Mouse (Mus musculus) kidney, embryonic 16.5 days (tissue): ENCODE results near the gene Gm30191. TPM values are rescaled to one million over a fixed set of nuclear protein-coding genes. Genes with fewer than 3 reads are reported as not detected.
A peak's percentile ranks its signal among the peaks of the same experiment; 100 is the strongest.

Source experiments
- ATAC-seq: fragments of 200-750 bp; cut with Nextera tagmentation; 2 replicates; pipeline ENCODE4 v1.8.0; 2017; ENCODE audit warnings: moderate TSS enrichment; ENCODE audit not compliant: low FRiP score, low TSS enrichment
- H3K27ac ChIP-seq: fragments of 300-500 bp; sonication (generic); 2 replicates; pipeline ENCODE4 v1.5.1; 2014; ENCODE audit warnings: low read length
- H3K27me3 ChIP-seq: fragments of 300-500 bp; sonication (generic); 2 replicates; pipeline ENCODE4 v1.6.1; 2014; ENCODE audit warnings: low read length, control low read depth, mixed read lengths; ENCODE audit not compliant: insufficient read depth
- H3K36me3 ChIP-seq: fragments of 300-500 bp; sonication (generic); 2 replicates; pipeline ENCODE4 v1.6.1; 2014; ENCODE audit warnings: low read length, control low read depth, mixed read lengths; ENCODE audit not compliant: insufficient read depth
- H3K4me1 ChIP-seq: fragments of 300-500 bp; sonication (generic); 2 replicates; pipeline ENCODE4 v1.6.1; 2014; ENCODE audit warnings: low read length, control low read depth, mixed read lengths; ENCODE audit not compliant: insufficient read depth
- H3K4me2 ChIP-seq: fragments of 300-500 bp; sonication (generic); replicated peaks from 2 replicates; pipeline ENCODE4 v1.6.1; 2014; ENCODE audit warnings: low read depth, low read length
- H3K4me3 ChIP-seq: fragments of 300-500 bp; sonication (generic); 2 replicates; pipeline ENCODE4 v1.5.1; 2014; ENCODE audit warnings: mild to moderate bottlenecking, low read length
- H3K9ac ChIP-seq: fragments of 300-500 bp; sonication (generic); replicated peaks from 2 replicates; pipeline ENCODE4 v1.6.1; 2014; ENCODE audit warnings: low read length
- H3K9me3 ChIP-seq: fragments of 300-500 bp; sonication (generic); 2 replicates; pipeline ENCODE4 v1.6.1; 2016; ENCODE audit warnings: low read length, control low read depth
- WGBS: fragments of 180-500 bp; shearing (Covaris S2); extraction: QIAGEN DNeasy Blood & Tissue Kit; methylation state at CpG from one replicate; pipeline ENCODE4 v1.1.7; 2014; 5-methylcytosine and 5-hydroxymethylcytosine counted together
- polyA plus RNA-seq: library from polyadenylated mRNA; unstranded; fragments of >200 nt; fragmentation: Nextera tagmentation; extraction: Ambion mirVana; gene quantifications from 2 replicates; pipeline ENCODE4 v1.2.1, GENCODE M21; 2015

Gene Gm30191
- polyA plus RNA-seq, 1 experiment from 2014 or later: not detected

DNA sequence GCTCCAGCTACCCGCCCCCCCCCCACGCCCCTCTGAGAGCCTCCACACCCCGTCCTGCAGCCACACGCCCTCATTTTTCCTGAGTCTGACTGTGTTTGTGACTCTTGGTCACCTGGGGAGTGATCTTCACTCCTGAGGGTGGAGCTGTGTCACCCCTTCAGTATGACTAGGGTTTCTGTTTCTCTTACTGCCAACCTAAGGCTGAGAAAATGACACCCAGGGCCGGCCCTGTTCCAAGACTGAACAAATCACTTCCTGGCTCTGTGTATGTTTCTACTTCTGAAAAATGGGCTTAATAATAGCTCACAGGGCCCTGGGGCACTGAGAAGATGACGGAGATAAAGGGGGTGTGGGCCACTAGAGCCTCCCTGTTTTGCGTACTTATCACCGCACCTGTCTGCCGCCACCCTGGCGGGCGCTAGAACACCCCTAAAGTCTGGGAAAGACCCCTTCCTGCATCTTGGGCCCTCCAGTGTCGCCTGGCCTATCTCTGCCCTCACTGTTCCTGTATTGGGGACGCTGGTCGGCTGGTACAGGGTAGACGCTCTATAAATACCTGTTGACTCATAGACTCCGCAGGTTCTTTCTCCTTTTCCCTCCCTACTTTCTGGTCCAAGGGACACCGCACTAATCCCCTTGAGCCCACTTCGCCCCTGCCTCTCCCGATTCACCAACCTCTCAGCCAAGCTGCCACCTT lies 9.0 kb upstream of the Gm30191 start:
- Histone ChIP-seq H3K4me2 (peak overlapping the region; percentile 55), H3K27me3 (peaks cover 4% of the 10 kb centered on the region; the same call in 1 of the 2 replicates), H3K36me3 (no peaks in the 10 kb centered on the region), H3K4me3 (peak overlapping the region; percentile 43), H3K4me1 (peaks cover 18% of the 10 kb centered on the region), H3K9me3 (no peaks in the 10 kb centered on the region), H3K27ac (peak overlapping the region; percentile 55), H3K9ac (peak overlapping the region; percentile 62)
- ATAC-seq: peak; percentile 47
- whole genome bisulfite sequencing: 27% methylated on average over 19 of the region's 19 CpGs

DNA sequence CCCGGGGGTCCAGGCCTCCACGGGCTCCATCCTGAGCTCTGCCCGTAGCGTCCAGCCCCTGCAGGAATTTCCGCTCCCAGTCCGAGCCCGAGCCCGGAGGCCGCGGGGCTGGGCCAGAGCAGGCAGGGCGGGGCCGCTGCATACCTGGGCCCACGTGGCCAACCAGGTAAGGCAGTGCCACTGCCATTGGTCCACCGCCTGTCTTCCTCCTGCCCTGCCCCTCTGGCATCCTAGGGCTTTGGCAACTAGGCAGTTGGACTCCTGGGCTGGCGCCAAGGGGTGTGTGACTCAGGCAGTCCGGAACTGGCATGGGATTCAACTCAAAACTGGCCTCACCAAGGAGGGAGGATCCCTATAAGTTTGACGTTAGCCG lies 8.5 kb upstream of the Gm30191 start, which contains the start of gene Cnksr1:
Gene Cnksr1, minus strand, starts transcription at position 121 of the 373 bp plus-strand sequence.
- peak within 1 kb of the TSS; percentile 62 for H3K9ac ChIP-seq
- no peaks in the 10 kb centered on the region for H3K9me3 ChIP-seq
- H3K27ac ChIP-seq: peak within 1 kb of the TSS; percentile 55
- ATAC-seq: peak; percentile 91
- H3K36me3 ChIP-seq: no peaks in the 10 kb centered on the region
- peaks cover 18% of the 10 kb centered on the region for H3K4me1 ChIP-seq
- H3K4me2 ChIP-seq: peak within 1 kb of the TSS; percentile 55
- peak within 1 kb of the TSS; percentile 43 for H3K4me3 ChIP-seq
- WGBS: under 1% methylated on average over 18 of the region's 18 CpGs
- peaks cover 4% of the 10 kb centered on the region; the same call in 1 of the 2 replicates for H3K27me3 ChIP-seq

DNA sequence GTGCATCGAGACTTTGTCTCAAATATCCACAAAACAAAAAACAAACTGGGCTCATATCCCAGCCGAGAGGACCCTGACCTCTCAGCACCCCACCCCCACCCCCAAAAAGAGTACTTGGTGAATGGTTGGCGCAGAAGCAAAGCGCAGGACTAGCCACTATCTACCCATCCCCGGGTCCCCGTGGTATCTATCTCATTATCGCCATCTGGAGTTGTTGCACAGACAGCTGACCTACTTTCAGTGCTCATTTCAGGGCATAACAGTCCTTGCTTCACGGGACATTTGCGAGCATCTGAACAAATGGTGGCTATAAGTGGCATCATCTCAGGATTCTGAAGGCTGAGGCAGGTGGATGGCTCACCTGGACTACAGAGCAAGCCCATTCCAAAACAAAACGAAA lies 8.0 kb upstream of the Gm30191 start:
- Histone ChIP-seq H3K27ac (no peak overlapping the region), H3K36me3 (0 out of 2 replicates have a peak, but pooled peaks cover 1% of the 10 kb centered on the region), H3K9me3 (no peaks in the 10 kb centered on the region), H3K4me3 (peak overlapping the region; percentile 43), H3K4me2 (peak overlapping the region; percentile 55), H3K4me1 (peaks cover 18% of the 10 kb centered on the region), H3K9ac (peak overlapping the region; percentile 62), H3K27me3 (peaks cover 4% of the 10 kb centered on the region; the same call in 1 of the 2 replicates)
- WGBS: 9% methylated on average over 10 of the region's 10 CpGs
- ATAC-seq: no peak

DNA sequence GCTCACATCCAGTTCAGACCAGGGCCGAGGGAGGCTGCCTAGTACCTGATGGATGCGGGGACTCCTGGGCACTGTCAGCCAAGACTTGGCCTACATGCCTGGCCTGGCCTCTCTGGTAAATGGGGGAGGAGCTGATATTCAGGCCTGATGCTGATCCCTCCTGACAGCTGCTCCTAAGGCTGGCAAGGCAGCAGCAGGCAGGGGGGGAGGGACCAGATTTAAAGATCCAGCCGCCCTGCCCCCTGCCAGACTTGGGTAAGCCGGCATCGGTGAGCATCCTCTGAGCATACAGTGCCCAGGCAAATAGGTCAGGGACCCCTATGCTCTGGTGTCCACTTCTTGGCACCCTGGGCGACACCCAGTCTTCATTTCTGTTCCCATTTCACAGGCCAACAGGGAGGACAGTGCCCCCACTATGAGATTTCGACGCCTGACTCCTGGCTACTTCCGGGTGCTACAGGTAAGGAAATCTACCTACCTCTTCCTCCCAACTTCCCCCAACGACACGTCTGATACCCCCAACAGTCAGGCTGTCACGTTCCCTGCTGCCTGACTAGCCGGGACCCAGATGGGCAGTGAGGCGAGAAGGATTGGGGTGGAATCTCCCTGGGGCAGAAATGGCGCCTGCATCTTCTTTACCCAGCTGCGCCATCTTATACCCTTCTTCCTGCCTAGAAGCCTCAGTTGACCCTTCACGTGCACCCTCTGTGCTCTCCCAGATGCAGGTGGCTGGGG lies 3.1 kb upstream of the Gm30191 start, which contains the start of gene E130218I03Rik:
Gene E130218I03Rik, plus strand, starts transcription at position 147 of the 735 bp plus-strand sequence.
- H3K4me2 ChIP-seq: peak within 1 kb of the TSS; percentile 95
- peaks cover 18% of the 10 kb centered on the region for H3K27me3 ChIP-seq
- peaks cover 19% of the 10 kb centered on the region for H3K4me1 ChIP-seq
- peak within 1 kb of the TSS; percentile 81 for H3K9ac ChIP-seq
- 0 out of 2 replicates have a peak, but pooled peaks cover 5% of the 10 kb centered on the region for H3K36me3 ChIP-seq
- H3K27ac ChIP-seq: no peak within 1 kb of the TSS
- WGBS: 91% methylated on average over 17 of the region's 17 CpGs
- no peak for ATAC-seq
- peak within 1 kb of the TSS; percentile 79; the same call in 1 of the 2 replicates for H3K4me3 ChIP-seq
- no peaks in the 10 kb centered on the region for H3K9me3 ChIP-seq

DNA sequence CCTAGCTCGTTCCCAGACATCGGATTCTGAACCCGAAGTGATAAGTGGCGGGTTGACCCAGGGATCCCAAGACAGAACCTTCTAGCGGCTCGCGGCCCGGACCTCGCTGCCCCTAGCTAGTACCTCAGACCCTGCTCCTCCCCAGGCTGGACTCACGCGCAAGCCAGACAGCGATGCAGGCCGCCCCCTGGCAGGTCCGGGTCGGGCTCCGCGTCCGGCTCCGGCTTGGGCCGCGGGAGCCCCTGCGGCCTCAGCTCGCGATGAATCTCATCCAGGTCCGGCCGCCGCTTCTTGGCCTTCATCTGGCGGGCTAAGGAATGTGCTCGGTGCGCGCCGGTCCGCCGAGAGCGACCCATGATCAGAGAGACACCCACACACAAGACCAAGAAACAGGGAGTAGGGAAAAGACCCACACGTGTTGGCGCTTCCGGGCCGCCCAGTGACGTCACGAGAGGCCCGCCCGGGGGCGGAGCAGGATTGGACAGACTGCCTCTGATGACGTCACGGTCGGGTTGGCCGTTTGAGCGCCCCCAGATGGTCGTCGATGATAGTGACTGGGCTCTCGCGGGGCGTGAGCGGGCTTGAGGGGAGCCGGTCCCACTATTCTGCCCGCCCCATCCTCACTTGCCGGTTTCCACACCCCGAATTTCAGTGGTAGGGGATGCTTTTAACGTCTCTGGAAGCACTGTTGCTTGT lies 1.4 kb upstream of the Gm30191 start, which contains the start of gene Zfp593:
Gene Zfp593, minus strand, starts transcription at position 445 of the 696 bp plus-strand sequence.
- peak; percentile 72 for ATAC-seq
- Histone ChIP-seq H3K9me3 (no peaks in the 10 kb centered on the region), H3K27ac (no peak within 1 kb of the TSS), H3K4me3 (peak within 1 kb of the TSS; percentile 79), H3K4me1 (peaks cover 27% of the 10 kb centered on the region), H3K36me3 (0 out of 2 replicates have a peak, but pooled peaks cover 5% of the 10 kb centered on the region), H3K4me2 (peak within 1 kb of the TSS; percentile 95), H3K27me3 (peaks cover 28% of the 10 kb centered on the region), H3K9ac (peak within 1 kb of the TSS; percentile 81)
- WGBS: under 1% methylated on average over 60 of the region's 60 CpGs

DNA sequence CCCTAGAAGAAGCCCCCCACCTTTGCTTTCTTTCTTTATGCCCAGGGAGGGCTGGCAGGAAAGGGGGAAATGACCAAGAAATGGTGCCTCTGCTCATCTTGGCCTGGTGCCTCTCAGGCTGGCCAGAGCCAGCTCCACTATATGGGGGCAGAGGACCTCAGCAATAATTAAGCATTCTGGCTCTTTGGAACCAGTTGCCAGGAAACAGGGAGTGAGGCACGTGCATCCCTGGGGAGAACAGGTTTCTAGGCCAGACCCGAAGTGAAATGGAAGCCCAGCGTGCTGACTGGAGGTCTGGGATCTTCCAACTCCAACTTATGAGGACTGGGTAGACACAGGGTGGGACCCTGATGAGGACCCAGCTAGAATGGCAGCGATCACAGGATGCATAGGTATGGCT lies 479 bp upstream of the Gm30191 start:
- Histone ChIP-seq H3K4me1 (peaks cover 36% of the 10 kb centered on the region), H3K4me2 (peak overlapping the region; percentile 95), H3K27me3 (peaks cover 38% of the 10 kb centered on the region), H3K36me3 (0 out of 2 replicates have a peak, but pooled peaks cover 5% of the 10 kb centered on the region), H3K27ac (no peak overlapping the region), H3K9me3 (no peaks in the 10 kb centered on the region), H3K9ac (no peak overlapping the region), H3K4me3 (no peak overlapping the region)
- 42% methylated on average over 4 of the region's 4 CpGs for WGBS
- ATAC-seq: no peak

DNA sequence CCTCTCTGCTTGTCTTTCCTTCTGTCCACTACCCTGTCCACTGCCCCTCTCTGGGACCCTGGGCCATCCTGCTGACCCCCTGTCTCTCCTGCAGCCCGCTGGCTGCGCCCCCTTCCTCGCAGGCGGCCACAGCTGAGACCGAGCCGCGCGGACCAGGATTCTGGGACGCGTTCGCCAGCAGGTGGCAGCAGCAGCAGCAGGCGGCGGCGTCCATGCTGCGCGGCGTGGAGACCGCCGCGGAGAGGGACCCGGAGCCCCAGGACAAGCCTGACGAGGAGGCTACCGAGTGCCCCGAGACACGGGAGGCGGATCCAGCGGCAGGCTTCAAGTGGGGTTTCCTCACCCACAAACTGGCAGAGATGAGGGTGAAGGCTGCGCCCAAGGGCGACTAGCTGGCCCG lies 2.9 kb downstream of the Gm30191 start:
- H3K9ac ChIP-seq: peak overlapping the region; percentile 58
- H3K36me3 ChIP-seq: no peaks in the 10 kb centered on the region
- peak overlapping the region; percentile 52 for H3K4me3 ChIP-seq
- H3K4me1 ChIP-seq: peaks cover 58% of the 10 kb centered on the region
- H3K9me3 ChIP-seq: no peaks in the 10 kb centered on the region
- peaks cover 65% of the 10 kb centered on the region for H3K27me3 ChIP-seq
- ATAC-seq: peak; percentile 21
- no peak overlapping the region for H3K27ac ChIP-seq
- peak overlapping the region; percentile 92 for H3K4me2 ChIP-seq
- under 1% methylated on average over 30 of the region's 30 CpGs for WGBS

DNA sequence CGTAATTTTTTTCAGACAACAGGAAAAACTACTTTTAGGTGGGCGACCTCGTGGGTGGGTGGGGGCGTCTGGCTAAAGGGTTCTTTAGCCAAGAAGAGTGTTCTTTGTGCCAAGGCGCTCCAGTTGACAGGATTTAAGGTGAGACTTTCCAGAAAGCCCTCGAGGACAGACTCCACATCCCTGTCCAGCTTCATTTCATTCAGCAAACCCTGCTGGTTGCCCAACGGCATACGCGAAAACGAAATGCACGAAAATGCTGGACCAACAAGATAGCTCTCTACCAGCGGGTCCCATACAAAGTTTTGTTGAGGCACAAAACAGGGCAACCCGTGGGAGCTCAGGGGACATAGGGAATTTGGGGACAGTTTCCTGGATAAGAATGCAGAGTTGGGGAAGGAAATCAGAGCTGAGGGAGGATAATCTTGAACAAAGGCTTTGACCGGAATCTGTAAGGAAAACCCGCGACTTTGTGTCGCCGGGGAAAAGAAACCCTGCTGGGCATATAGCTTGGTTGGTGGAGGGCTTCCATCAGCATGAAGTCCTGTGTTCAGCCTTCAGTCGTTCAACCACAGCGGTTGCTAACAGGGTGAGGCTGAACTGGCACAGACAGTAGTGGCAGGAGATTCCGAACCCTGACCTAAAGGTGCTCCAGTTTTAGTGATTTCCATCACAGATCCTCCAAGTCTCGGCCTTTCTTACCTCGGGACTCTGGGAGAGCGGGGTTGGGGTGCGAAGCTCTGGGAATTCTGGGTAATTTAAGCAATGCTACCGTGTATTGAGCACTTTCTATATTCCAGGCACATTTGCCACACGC lies 3.6 kb downstream of the Gm30191 start:
- no peaks in the 10 kb centered on the region for H3K36me3 ChIP-seq
- peak overlapping the region; percentile 92 for H3K4me2 ChIP-seq
- peaks cover 65% of the 10 kb centered on the region for H3K27me3 ChIP-seq
- peak overlapping the region; percentile 52 for H3K4me3 ChIP-seq
- 11% methylated on average over 27 of the region's 27 CpGs for WGBS
- H3K27ac ChIP-seq: no peak overlapping the region
- H3K4me1 ChIP-seq: peaks cover 55% of the 10 kb centered on the region
- no peak for ATAC-seq
- H3K9me3 ChIP-seq: no peaks in the 10 kb centered on the region
- H3K9ac ChIP-seq: peak overlapping the region; percentile 58; the same call in 1 of the 2 replicates

DNA sequence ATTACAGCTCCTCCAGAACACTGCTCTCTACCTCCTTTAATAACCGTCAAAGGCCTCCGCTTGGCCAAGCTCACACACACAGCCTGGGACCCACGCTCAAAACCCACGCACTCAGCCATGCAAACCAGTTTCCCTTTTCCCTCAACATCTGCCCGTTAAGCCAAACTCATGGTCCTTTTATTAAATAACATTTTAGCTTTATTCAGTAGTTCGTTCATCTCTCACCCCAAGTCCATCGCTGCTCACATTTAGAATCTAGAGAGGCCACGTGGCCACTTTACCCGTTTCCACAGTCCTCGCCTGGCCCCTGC lies 4.2 kb downstream of the Gm30191 start:
- peaks cover 56% of the 10 kb centered on the region for H3K4me1 ChIP-seq
- peak overlapping the region; percentile 66 for H3K9ac ChIP-seq
- H3K36me3 ChIP-seq: no peaks in the 10 kb centered on the region
- peak overlapping the region; percentile 92 for H3K4me2 ChIP-seq
- peak overlapping the region; percentile 52 for H3K4me3 ChIP-seq
- peaks cover 65% of the 10 kb centered on the region for H3K27me3 ChIP-seq
- no peak for ATAC-seq
- no peak overlapping the region for H3K27ac ChIP-seq
- no peaks in the 10 kb centered on the region for H3K9me3 ChIP-seq
- WGBS: 13% methylated on average over 10 of the region's 10 CpGs
